Mouse (Mus musculus) lung, postnatal 14 days (tissue): ENCODE results near the gene Gabrq.

Source experiments
- DNase-seq: peaks from one replicate; pipeline ENCODE4 v3.0.0; 2021

Gabrq gene

DNA sequence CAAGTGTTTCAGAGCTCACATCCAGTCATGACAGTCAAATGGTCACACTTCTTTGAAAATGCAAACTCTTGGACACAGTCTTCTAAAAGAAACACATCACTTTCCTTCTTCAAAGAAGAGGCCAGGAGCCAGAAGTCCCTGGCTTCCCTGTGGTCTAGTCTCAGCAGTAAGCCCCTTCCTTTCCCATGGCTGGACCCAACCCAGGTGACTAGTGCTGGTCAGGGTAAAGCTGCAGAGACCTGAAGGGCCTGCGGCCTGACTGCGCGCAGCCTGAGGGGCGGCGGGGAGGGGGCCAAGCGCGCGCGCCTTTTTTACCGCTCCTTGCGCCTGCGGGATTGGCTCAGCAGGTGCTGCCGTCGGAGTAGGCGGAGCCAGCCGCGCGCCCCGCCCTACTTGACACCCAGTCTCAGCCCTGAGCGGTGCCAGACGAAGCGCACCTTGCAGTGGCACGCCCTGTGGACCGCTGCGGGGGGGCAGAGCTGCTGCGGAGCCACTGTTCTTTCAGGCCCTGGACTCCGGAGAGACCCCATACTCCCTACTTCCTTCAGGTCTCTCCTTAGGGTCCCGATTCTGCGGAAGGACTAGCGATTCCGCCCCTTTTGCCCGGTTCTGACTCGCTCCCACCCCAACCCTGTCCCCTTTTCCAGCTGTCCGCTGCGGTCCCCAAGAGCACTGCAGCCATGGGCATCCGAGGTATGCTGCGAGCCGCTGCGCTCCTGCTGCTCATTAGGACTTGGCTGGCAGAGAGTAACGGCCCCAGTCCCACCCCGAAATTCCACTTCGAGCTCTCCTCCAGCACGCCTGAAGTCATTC, at the start of gene Gabrq:
Gabrq (plus strand) TSS at position 403 of the 813 bp plus-strand sequence.
- DNase-seq, result peak; percentile 17

- DNase-seq, result no peak
These were observed 36.0 kb upstream of the Gabrq start for GRCm38 (mm10) chrX:72788773-72789557.

GRCm38 (mm10) chrX:72789558-72789871, 35.5 kb upstream of the Gabrq start:
- no peak for DNase-seq

- peak; percentile 75 for DNase-seq
These were observed 5.4 kb upstream of the Gabrq start for GRCm38 (mm10) chrX:72819594-72819993.

DNA sequence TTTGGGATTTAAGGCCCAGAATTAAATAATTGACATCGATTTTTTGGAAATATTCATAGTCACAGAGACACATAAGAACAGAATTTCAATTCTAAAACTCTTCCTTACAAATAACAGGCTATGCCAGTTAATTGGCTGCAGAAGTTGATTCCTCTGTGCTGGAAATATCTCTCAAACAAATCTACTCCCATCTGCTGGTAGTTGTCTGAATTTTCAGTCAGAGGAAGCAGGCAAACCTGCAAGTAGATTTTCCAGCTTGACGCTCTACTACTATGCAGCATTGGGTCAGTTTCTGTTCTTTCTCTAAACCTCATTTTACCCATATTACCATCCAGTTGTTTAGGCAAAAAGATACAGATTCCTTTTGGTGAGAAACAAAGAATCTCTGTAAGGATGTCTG, 1.7 kb upstream of the Gabrq start:
- no peak for DNase-seq

- no peak for DNase-seq
These were observed 569 bp downstream of the Gabrq start for GRCm38 (mm10) chrX:72825589-72825905.
